Mouse (Mus musculus) layer of hippocampus, postnatal 36 days (tissue): ENCODE results near the gene Elf3. TPM values are rescaled to one million over a fixed set of nuclear protein-coding genes. Genes with fewer than 3 reads are reported as not detected.
"Not testable (repeated sequence)": the region's sequence is repeated elsewhere in the genome, so short reads cannot be mapped to it uniquely, and the experiment has no call there.

Source experiments
- DNase-seq, 2 experiments: peaks; one replicate each; pipeline ENCODE4 v3.0.0; 2022
- total RNA-seq, 2 experiments: library from RNA; stranded (reverse); gene quantifications; 2 replicates each; pipeline ENCODE4 v1.2.3; 2021

The Elf3 gene
- total RNA-seq, 2 experiments from 2014 or later, result not detected

DNA sequence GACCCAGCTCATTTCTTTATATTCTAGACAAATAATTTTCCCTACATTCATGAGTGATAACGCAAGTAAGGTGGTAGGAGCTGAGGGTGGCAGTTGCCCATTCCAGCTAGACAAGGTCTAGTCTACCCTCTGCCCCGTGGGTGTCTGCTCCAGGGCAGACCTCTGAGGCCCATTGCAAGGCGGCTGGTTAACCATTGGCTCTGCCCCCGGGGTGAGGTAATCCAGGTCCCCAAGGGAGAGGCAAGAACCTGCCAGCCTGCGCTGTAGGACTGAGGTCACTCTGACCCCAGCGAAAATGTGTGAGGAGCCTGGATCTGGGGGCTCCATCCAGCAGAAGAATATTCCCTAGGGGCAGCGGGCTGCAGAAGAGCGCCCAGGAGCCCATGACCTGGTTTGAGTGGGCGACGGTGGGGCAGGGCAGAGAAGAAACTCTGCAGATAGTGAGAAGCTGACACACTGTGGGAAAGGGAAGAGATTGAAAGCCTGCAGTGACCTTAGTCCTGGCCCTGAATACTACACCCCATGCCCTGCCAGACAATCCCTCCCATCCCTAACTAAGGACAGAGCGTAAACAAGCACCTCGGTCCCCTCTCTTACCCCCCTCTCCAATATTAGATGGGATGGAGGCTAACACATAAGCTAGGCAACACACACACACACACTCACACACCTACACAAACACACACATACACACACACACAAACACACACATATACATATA is 21.1 kb downstream of the Elf3 start:
- no peak for DNase-seq

- no peak for DNase-seq
These were observed 23.6 kb downstream of the Elf3 start for GRCm38 (mm10) chr1:135234771-135235170.

DNA sequence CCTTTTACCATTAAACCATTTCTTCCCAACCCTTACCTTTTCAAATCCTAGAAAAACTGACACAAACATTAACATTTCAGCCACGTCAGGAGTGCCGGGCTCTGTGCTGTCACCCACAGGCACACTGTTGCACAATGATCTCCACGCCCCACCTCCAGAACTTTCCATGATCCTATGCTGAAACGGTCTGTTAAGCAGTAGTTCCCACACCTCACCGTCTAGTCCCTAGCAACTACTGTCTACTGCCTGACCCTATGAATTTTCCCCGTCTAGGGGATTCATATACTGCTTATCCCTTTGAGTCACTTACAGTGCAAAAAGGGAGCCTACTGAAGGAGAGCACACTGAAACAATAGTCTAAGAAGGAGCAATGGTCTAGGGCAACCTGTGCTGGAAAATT is 24.4 kb downstream of the Elf3 start:
- no peak for DNase-seq

DNA sequence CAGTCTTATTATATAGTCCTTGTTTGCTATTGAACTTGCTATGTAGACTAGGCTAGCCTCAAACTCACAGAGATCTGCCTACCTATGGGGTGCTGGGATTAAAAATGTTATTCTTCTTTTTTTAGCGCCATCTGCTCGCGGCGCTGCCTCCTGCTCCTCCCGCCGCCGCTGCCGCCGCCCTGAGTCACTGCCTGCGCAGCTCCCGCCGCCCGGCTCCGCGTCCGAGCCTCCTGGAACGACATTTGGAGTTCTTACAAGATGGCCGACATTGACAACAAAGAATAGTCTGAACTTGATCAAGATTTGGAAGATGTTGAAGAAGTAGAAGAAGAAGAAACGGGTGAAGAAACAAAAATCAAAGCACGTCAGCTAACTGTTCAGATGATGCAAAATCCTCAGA is 26.5 kb downstream of the Elf3 start:
- DNase-seq, result not testable (repeated sequence)

DNA sequence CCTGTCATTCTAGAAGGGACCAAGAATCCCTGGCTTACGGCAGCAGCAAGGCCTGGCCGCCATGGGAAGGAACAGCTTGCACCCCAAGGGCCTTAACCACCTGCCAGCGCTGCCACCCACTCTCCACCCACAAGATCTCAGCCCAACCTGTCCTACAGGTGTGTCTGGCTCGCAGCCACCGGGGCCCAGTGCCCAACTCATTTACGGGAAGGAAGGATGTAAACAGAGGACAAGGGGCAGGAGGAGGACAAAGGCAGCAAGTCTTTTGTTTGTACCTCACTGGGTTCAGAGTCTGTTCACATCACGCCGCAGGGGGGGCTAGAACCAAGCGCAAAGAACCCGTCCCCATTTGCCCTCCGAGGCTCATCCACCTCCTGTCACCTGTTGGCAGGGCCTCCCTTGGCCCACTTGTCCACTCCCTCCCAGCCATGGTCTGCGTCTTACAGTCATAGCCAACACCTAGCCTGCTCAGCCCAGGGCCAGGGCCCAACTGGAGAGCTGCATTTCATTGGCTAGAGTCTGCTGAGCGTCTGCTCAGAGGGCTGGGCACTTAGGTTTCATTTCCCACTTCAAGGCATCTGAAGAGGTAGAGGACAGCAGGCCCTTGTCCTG is 30.9 kb downstream of the Elf3 start:
- DNase-seq, result no peak

DNA sequence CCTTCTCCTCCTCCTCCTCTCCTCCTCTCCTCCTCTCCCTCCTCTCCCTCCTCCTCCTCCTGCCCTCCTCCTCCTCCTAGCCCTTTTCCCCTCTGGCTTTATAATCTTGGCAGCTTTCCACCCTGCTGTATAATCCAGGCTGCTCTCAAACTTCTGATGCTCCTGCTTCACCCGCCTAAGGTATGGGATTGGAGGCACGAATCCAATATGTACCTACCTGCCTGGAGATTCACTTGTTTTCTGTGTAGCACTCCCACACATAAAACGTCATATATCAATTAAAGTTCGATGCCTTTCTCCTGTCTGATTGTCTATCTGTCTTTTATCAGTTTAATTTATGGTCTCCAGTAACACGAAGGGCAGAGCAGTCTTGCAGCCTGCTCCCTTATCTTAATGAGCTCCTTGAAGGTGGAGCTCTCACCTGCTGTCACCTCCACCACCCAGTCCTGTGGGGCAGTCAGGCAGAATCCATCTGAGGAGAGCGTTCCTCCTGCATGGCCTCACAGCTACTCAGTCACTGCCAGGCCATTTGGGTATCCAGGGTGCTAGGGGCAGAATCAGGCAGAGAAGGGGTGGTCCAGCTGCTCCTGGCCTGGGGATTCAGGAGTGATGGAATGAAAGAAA is 33.3 kb downstream of the Elf3 start:
- no peak for DNase-seq

- DNase-seq, result no peak
These were observed 34.2 kb downstream of the Elf3 start for GRCm38 (mm10) chr1:135224147-135224546.

DNA sequence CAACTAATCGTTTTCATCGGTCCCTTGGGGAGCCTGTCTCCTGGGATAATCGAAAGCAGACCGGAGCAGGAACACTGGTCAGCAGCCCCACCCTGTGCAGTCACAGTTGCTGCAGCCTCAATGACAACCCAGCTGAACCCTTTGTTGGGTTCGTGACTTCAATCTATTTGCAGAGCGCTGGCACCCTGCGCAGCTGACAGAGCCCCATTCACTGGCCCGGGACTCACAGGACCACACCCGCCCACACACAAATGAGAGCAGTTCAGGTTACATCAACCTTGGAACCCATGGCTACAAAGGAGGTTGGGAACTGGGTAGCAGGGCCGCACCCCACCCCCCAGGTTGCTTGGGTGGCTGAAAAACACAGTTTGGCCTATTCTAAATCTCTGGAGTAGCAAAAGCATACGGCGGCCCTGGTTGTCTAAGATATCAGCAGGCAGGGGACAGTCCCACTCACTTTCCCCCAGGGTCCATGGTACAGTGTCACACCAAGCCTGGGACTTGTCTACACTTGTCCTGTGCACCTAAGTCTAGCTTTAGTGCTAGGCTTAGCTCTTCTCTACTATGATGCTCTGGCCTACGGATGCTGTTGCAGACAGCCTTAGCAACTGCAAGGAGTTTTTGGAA is 40.6 kb downstream of the Elf3 start:
- DNase-seq, result no peak

DNA sequence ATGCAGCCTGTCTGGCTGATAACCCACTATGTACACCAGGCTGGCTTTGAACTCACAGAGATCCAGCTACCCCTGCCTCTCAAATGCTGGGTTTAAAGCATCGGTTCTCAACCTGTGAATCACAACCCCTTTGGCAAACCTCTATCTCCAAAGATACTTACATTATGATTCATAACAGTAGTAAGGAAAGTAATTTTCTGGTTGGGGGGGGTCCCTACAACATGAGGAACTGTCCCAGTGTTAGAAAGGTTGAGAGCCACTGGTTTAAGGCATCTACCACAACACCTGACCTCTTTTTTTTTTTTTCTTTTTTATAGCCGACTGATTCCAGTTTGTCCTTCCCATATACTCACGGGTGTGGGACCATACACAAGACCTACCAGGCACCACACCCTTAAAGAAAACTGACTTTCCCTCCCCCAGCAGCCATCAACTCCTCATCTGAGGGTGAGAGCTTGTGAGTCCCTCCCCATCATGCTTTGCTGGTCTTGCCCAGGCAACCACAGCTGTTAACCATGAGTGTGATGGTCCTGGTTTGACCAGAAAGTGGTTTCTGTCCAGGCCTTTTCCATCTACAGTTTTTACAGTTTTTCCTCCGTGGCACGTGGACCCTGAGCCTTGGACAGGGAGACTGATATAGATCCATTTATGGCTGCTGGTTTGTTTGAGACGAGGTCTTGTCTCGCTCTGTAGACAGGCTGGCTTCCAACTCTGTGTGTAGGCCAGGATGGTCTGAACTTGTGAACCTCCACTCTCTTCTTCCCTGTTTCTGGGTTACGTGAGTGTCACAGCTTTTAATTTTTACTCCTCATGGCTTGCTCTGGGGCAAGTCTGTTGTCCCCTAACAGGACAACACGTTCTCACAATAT is 44.4 kb downstream of the Elf3 start:
- no peak for DNase-seq

DNA sequence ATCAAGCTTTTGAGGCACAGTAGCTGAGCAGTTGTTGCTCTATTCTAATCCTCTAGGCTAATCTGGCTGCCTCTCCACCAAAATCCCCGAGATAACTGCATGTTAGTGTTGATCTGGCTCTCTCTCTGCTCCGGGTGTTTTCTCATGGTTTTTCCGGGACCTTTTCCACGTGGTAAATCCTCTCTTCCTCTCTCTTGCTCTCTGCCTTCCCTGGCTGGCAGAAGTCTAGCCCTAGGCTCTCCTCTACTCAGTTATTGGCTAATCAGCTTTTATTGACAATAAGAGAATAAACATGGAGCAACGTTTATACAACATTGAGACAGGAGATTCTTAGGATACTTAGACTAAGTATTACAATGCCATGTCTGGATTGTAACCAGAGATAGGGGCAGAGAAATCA is 47.9 kb downstream of the Elf3 start:
- DNase-seq, result no peak

- no peak for DNase-seq
These were observed 49.7 kb downstream of the Elf3 start for GRCm38 (mm10) chr1:135208716-135209115.

GRCm38 (mm10) chr1:135206586-135207339 is 51.6 kb downstream of the Elf3 start:
- no peak for DNase-seq

DNA sequence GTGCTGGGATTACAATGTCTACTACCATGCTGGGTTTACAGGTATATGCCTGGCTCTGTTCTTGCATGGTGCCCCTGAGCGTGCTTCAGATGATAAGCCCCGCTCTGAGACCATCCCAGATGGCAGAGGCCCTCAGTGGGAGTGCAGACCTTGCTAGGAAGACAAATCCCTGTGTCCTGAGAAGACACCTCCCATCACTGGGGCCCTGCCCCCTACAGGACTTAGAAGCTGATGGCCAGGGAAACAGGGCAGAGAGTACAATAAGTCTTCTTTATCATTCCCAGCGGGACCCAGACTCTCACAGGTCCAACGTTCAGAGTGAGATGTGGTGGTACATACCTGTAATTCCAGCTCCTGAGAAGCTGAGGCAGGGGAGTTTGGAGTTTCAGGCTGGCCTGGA is 53.1 kb downstream of the Elf3 start:
- DNase-seq, result no peak

- no peak for DNase-seq
These were observed 53.9 kb downstream of the Elf3 start for GRCm38 (mm10) chr1:135204196-135205126.

Other genes with a start within 250 kb of the Elf3 start
- gene Lgr6, start 153.3 kb downstream of the Elf3 start, total RNA-seq, result 1 to 10 TPM; 1.7 to 1.8 TPM
- gene Ptpn7, start 125.9 kb downstream of the Elf3 start, total RNA-seq, result not detected
- gene Arl8a, start 111.7 kb downstream of the Elf3 start, total RNA-seq, result 100 to 1,000 TPM; 251 to 253 TPM
- gene Gpr37l1, start 90.9 kb downstream of the Elf3 start, total RNA-seq, result 100 to 1,000 TPM; 188 to 199 TPM
- 10 to 100 TPM; 54.0 to 65.4 TPM for gene Rnpep, start 25.5 kb upstream of the Elf3 start, total RNA-seq
- 100 to 1,000 TPM; 162 to 176 TPM for gene Timm17a, start 55.2 kb upstream of the Elf3 start, total RNA-seq
- under 1 TPM; 0.70 to 0.91 TPM for gene Lmod1, start 66.2 kb upstream of the Elf3 start, total RNA-seq
- 100 to 1,000 TPM; 112 to 121 TPM for gene Shisa4, start 116.7 kb upstream of the Elf3 start, total RNA-seq
- gene Ipo9, start 171.9 kb upstream of the Elf3 start, total RNA-seq, result 100 to 1,000 TPM; 158 to 162 TPM